ENCODE assay signal across 28 mouse cellular contexts in the genomic region with DNA sequence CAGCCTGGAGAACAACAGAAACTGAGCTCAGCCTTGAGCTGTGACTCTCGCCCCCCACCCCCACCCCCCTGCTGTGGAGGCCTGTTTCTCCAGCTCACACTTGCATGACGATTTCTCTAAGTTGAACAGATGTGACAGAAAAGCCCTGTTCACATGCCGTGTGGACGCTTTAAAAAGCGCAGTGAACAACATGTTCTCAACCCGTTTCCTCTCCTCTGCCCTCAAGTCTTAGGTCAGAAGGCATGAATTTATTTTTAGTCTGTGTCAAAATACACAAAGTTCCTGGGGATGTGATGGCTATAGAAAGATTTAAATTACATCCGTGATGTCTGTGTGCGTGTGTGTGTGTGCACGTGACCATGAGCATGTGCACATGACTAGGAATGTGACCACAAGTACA. TPM values are rescaled to one million over a fixed set of nuclear protein-coding genes. Genes with fewer than 3 reads are reported as not detected.
DNase-seq lines count a peak whose midpoint lies in the region; ATAC-seq and TF ChIP-seq lines count a peak whose summit lies in the region.
"Had no signal": no experiment of that assay in that cellular context is flagged by ENCODE, and none has a peak within 500 bp of the region (broad histone marks: within the 10 kb centered on the region; RNA-seq: fewer than 3 reads in every experiment).

No protein-coding gene starts in this region.

- 68% methylated on average over 9 of the region's 9 CpGs for WGBS in lung, postnatal 0 days

- peak; percentile 91 for DNase-seq in heart, adult 11 months
- DNase-seq in heart, postnatal 25 days (ENCODE audit: low spot score): no peak
- peak; percentile 20 for DNase-seq in kidney, adult 9 months
- no peak for DNase-seq in kidney, postnatal 4 days
- peak; percentile 25 for DNase-seq in lung, postnatal 0 days (ENCODE audit: low spot score)
- no peak for DNase-seq in lung, postnatal 14 days
- peak; percentile 15 for DNase-seq in skeletal muscle tissue, adult 2 months (ENCODE audit: low read depth, low spot score)
- DNase-seq in cerebellum, postnatal 36 days: no peak
- DNase-seq: adrenal gland, postnatal 10 days; cerebellum, adult 11-12 months; cerebellum, adult 9-11 months; gastrocnemius, postnatal 14 days; layer of hippocampus, adult 9-11 months; lung, adult 2 months; retina, postnatal 1 day; right cerebral cortex, postnatal 25 days; spleen, adult 18-20 months; thymus, adult 18-20 months; thymus, postnatal 25 days had no signal

- ATAC-seq in lung, postnatal 0 days: peak; percentile 76
- ATAC-seq: forebrain, embryonic 13.5 days; intestine, postnatal 0 days; midbrain, embryonic 15.5 days; Patski had no signal

- H3K27ac ChIP-seq in lung, postnatal 0 days (ENCODE audit: low read length): peak overlapping the region; percentile 43; the same call in 1 of the 2 replicates
- H3K27ac ChIP-seq: forebrain, embryonic 13.5 days; heart, embryonic 15.5 days; hindbrain, embryonic 14.5 days; midbrain, embryonic 10.5 days; midbrain, embryonic 15.5 days; neural tube, embryonic 15.5 days had no signal

- intact Hi-C loops in heart, postnatal 25 days (cut with DNase I): no loop called here

- no peaks in the 10 kb centered on the region for H3K9me3 ChIP-seq in lung, postnatal 0 days (ENCODE audit: low read length)
- H3K9me3 ChIP-seq: forebrain, embryonic 13.5 days; heart, embryonic 15.5 days; midbrain, embryonic 10.5 days; midbrain, embryonic 15.5 days; neural tube, embryonic 15.5 days had no signal

- no peak for TF ChIP-seq CTCF in lung, postnatal 0 days (IDR thresholded peaks at IDR 0.05)

- H3K36me3 ChIP-seq in lung, postnatal 0 days (ENCODE audit: insufficient read depth, low read length): no peaks in the 10 kb centered on the region
- H3K36me3 ChIP-seq: heart, embryonic 15.5 days had no signal

- TF ChIP-seq EP300 in lung, postnatal 0 days (IDR thresholded peaks at IDR 0.05): peak; percentile 74

- no peak overlapping the region for H3K4me3 ChIP-seq in lung, postnatal 0 days (ENCODE audit: low read depth, low read length)
- H3K4me3 ChIP-seq: forebrain, embryonic 13.5 days; heart, embryonic 15.5 days; midbrain, embryonic 10.5 days; midbrain, embryonic 15.5 days; neural tube, embryonic 15.5 days had no signal

- no peaks in the 10 kb centered on the region; the same call in 1 of the 2 replicates for H3K4me1 ChIP-seq in lung, postnatal 0 days (ENCODE audit: insufficient read depth, low read depth, low read length)
- H3K4me1 ChIP-seq: forebrain, embryonic 13.5 days; midbrain, embryonic 15.5 days had no signal

- H3K9ac ChIP-seq in lung, postnatal 0 days (replicated peaks; ENCODE audit: low read depth): no peak overlapping the region
- H3K9ac ChIP-seq: forebrain, embryonic 13.5 days; heart, embryonic 15.5 days; hindbrain, embryonic 14.5 days; midbrain, embryonic 15.5 days; neural tube, embryonic 15.5 days had no signal

- no peak overlapping the region for H3K4me2 ChIP-seq in lung, postnatal 0 days (replicated peaks; ENCODE audit: low read depth, low read length)
- H3K4me2 ChIP-seq: forebrain, embryonic 13.5 days; heart, embryonic 15.5 days; hindbrain, embryonic 14.5 days; liver, embryonic 11.5 days; midbrain, embryonic 15.5 days; neural tube, embryonic 15.5 days had no signal

- H3K27me3 ChIP-seq in lung, postnatal 0 days (replicated peaks; ENCODE audit: insufficient read depth, low read length): no peaks in the 10 kb centered on the region
- H3K27me3 ChIP-seq: forebrain, embryonic 13.5 days; neural tube, embryonic 15.5 days; Patski had no signal

RNA-seq across cellular contexts. Expression of gene Slc4a8, which starts 46.9 kb away (rescaled TPM):
- 1 to 10 TPM; 3.0 to 3.9 TPM for total RNA-seq in heart, postnatal 25 days (2021)
- polyA plus RNA-seq in lung, postnatal 0 days (2015; fragmentation: Nextera tagmentation; extraction: Ambion mirVana): 3.9 and 5.5 TPM in 2 replicates

Comparison
In these comparisons a context has a peak if more than half of its experiments do, and no peak if none do; other contexts are left out.
1. DNase-seq: peak in heart, adult 11 months (single experiment), kidney, adult 9 months (single experiment), lung, postnatal 0 days (single experiment) and skeletal muscle tissue, adult 2 months (single experiment); none in heart, postnatal 25 days (single experiment), kidney, postnatal 4 days (0 of 2), lung, postnatal 14 days (single experiment) and cerebellum, postnatal 36 days (0 of 2).